Mouse (Mus musculus) forebrain, embryonic 14.5 days (tissue): ENCODE results near the gene Pakap. TPM values are rescaled to one million over a fixed set of nuclear protein-coding genes. Genes with fewer than 3 reads are reported as not detected.

Experiments
- ATAC-seq: fragments of 200-750 bp; cut with Nextera tagmentation; 2 replicates; pipeline ENCODE4 v1.8.0; 2017; ENCODE audit warnings: mild to moderate bottlenecking, moderate library complexity
- DNase-seq: peaks from one replicate; pipeline ENCODE4 v3.0.0-alpha.2; 2015; ENCODE audit warnings: low spot score
- H3K27ac ChIP-seq: fragments of 300-500 bp; sonication (generic); 2 replicates; pipeline ENCODE4 v1.5.1; 2014; ENCODE audit warnings: low read depth, mild to moderate bottlenecking, control low read depth, low read length, moderate library complexity
- H3K27me3 ChIP-seq: fragments of 300-500 bp; sonication (generic); replicated peaks from 2 replicates; pipeline ENCODE4 v1.6.1; 2014; ENCODE audit warnings: low read length, control low read depth, mixed read lengths; ENCODE audit not compliant: control insufficient read depth, insufficient read depth
- H3K36me3 ChIP-seq: fragments of 300-500 bp; sonication (generic); 2 replicates; pipeline ENCODE4 v1.6.1; 2014; ENCODE audit warnings: low read length, control low read depth; ENCODE audit not compliant: control insufficient read depth, insufficient read depth
- H3K4me1 ChIP-seq: fragments of 300-500 bp; sonication (generic); 2 replicates; pipeline ENCODE4 v1.6.1; 2014; ENCODE audit warnings: antibody characterized with exemption, low read length, control low read depth; ENCODE audit not compliant: control insufficient read depth, insufficient read depth
- H3K4me2 ChIP-seq: fragments of 300-500 bp; sonication (generic); 2 replicates; pipeline ENCODE4 v1.6.1; 2014; ENCODE audit warnings: mild to moderate bottlenecking, control low read depth, low read length
- H3K4me3 ChIP-seq: fragments of 300-500 bp; sonication (generic); 2 replicates; pipeline ENCODE4 v1.5.1; 2014; ENCODE audit warnings: low read depth, low read length, control low read depth
- H3K9ac ChIP-seq: fragments of 300-500 bp; sonication (generic); 2 replicates; pipeline ENCODE4 v1.6.1; 2014; ENCODE audit warnings: mild to moderate bottlenecking, low read length, control low read depth, moderate library complexity
- H3K9me3 ChIP-seq: fragments of 300-500 bp; sonication (generic); replicated peaks from 2 replicates; pipeline ENCODE4 v1.6.1; 2016; ENCODE audit warnings: low read length, control low read depth, mixed read lengths; ENCODE audit not compliant: control insufficient read depth
- WGBS: fragments of 180-500 bp; shearing (Covaris S2); extraction: QIAGEN DNeasy Blood & Tissue Kit; methylation state at CpG from one replicate; pipeline ENCODE4 v1.1.7; 2014; 5-methylcytosine and 5-hydroxymethylcytosine counted together
- polyA plus RNA-seq: library from polyadenylated mRNA; unstranded; fragments of >200 nt; fragmentation: Nextera tagmentation; extraction: Ambion mirVana; gene quantifications from 2 replicates; pipeline ENCODE4 v1.2.1, GENCODE M21; 2014

The Pakap gene
- polyA plus RNA-seq, 1 experiment from 2014 or later = 4.1 TPM

DNA sequence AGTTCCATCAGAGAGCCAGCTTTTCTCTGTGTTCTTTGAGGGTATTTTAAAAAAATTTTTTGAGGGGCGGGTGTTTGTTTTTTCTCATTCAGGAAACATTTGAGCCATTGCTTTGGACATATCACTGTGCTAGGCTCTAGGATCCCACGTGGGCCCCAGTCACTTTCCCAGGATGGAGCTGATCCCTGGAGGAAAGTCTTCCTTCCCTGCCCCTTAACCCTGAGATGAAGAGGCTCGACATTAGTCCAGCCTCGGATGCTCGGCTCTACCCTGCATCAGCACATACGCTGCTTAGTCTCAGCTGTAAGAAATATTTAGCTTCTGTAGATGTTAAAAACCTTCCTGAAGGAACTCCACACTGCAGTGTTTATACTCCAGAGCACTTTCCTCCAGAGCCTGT lies 327.9 kb downstream of the Pakap start:
- no peaks in the 10 kb centered on the region for H3K36me3 ChIP-seq
- H3K9me3 ChIP-seq = no peaks in the 10 kb centered on the region
- WGBS = 74% methylated on average over 6 of the region's 6 CpGs
- no peak overlapping the region for H3K4me3 ChIP-seq
- H3K4me1 ChIP-seq = no peaks in the 10 kb centered on the region
- no peak overlapping the region for H3K27ac ChIP-seq
- no peak overlapping the region for H3K4me2 ChIP-seq
- DNase-seq = no peak
- H3K27me3 ChIP-seq = no peaks in the 10 kb centered on the region
- H3K9ac ChIP-seq = no peak overlapping the region
- no peak for ATAC-seq

DNA sequence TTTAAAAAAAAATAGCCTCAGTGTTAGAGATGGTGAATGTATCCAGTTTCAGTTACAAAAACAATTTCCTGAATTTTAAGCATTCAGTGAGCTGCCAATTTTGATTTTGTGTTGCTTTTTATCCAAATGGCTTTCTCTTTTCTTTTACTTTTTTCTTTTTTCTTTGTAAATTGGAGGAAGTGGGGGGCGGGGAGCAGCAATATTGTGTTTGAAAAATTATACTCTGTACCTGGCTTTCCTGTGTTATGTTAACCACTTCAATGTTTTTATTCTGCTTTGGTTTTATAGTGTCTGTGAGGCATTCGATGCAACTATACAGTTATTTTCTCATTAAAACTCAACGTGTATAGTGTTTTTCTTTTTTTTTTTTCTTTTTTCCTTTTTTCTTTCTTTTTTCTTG lies 328.7 kb downstream of the Pakap start:
- no peak overlapping the region for H3K4me2 ChIP-seq
- no peaks in the 10 kb centered on the region for H3K4me1 ChIP-seq
- no peaks in the 10 kb centered on the region for H3K9me3 ChIP-seq
- no peak overlapping the region for H3K27ac ChIP-seq
- DNase-seq = no peak
- H3K9ac ChIP-seq = no peak overlapping the region
- ATAC-seq = no peak
- no peak overlapping the region for H3K4me3 ChIP-seq
- no peaks in the 10 kb centered on the region for H3K27me3 ChIP-seq
- no peaks in the 10 kb centered on the region for H3K36me3 ChIP-seq
- 52% methylated on average over 3 of the region's 3 CpGs for WGBS

DNA sequence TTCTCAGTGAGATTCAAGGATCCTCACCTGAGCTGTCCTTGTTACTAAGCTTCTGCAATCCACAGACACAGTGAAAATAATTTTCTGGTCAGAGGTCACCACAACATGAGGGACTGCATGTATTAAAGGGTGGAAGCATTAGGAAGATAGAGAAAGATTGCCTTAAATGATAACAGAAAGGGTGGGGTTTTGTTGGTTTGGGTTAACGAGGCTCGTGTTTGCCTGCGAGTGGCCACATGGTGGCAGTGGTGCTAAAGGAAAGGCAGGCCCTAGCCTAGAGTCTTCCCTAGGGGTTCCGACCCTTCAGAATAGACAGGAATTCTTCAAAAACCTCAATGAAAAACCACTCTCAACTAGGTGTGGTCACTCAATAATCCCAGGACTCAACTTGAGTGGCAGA lies 333.2 kb downstream of the Pakap start:
- H3K27ac ChIP-seq = no peak overlapping the region
- DNase-seq = peak; percentile 68
- no peaks in the 10 kb centered on the region for H3K36me3 ChIP-seq
- no peaks in the 10 kb centered on the region for H3K4me1 ChIP-seq
- no peak overlapping the region for H3K4me3 ChIP-seq
- H3K27me3 ChIP-seq = no peaks in the 10 kb centered on the region
- no peaks in the 10 kb centered on the region for H3K9me3 ChIP-seq
- H3K9ac ChIP-seq = no peak overlapping the region
- H3K4me2 ChIP-seq = no peak overlapping the region
- WGBS = 10% methylated on average over 4 of the region's 4 CpGs
- peak; percentile 66; the same call in 1 of the 2 replicates for ATAC-seq

DNA sequence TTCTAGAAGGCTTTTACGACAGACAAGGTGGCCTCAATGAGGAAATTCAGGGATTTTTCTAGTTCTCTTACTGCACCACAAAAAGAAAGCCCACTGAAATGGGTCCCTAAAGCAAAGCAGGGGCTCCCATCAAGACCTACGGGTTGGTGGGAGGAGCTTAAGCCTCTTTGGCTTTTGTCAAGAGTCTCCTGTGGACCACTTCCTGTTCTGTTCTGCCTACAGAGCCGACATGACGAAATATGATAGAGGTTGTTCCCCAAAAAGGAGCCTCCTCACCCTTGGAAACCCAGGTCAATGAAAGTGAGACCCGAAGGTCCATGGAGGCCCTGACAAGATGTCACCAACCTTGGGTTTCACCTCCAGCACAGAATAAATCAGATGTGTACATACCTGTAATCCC lies 334.6 kb downstream of the Pakap start:
- Histone ChIP-seq H3K27ac (no peak overlapping the region), H3K36me3 (no peaks in the 10 kb centered on the region), H3K4me3 (no peak overlapping the region), H3K4me2 (no peak overlapping the region), H3K4me1 (no peaks in the 10 kb centered on the region), H3K9me3 (no peaks in the 10 kb centered on the region), H3K9ac (no peak overlapping the region), H3K27me3 (no peaks in the 10 kb centered on the region)
- WGBS = 82% methylated on average over 5 of the region's 5 CpGs
- DNase-seq = no peak
- ATAC-seq = no peak

- no peak overlapping the region for H3K27ac ChIP-seq
- no peak overlapping the region for H3K9ac ChIP-seq
- H3K4me2 ChIP-seq = no peak overlapping the region
- no peaks in the 10 kb centered on the region for H3K36me3 ChIP-seq
- peak; percentile 63; the same call in 1 of the 2 replicates for ATAC-seq
- DNase-seq = peak; percentile 76
- 5% methylated on average over 5 of the region's 5 CpGs for WGBS
- H3K27me3 ChIP-seq = no peaks in the 10 kb centered on the region
- H3K4me3 ChIP-seq = no peak overlapping the region
- no peaks in the 10 kb centered on the region for H3K9me3 ChIP-seq
- H3K4me1 ChIP-seq = no peaks in the 10 kb centered on the region
Measured at GRCm38 (mm10) chr4:57904211-57904610, 336.2 kb downstream of the Pakap start.

- Histone ChIP-seq H3K9me3 (no peaks in the 10 kb centered on the region), H3K27me3 (no peaks in the 10 kb centered on the region), H3K27ac (no peak overlapping the region), H3K9ac (no peak overlapping the region), H3K4me2 (no peak overlapping the region), H3K4me1 (no peaks in the 10 kb centered on the region), H3K4me3 (no peak overlapping the region), H3K36me3 (no peaks in the 10 kb centered on the region)
- 26% methylated on average over 9 of the region's 9 CpGs for WGBS
- ATAC-seq = 0 out of 2 replicates have a peak, but pooled peaks have one; percentile 29
- DNase-seq = no peak
Measured at GRCm38 (mm10) chr4:57904638-57905037, 336.7 kb downstream of the Pakap start.

DNA sequence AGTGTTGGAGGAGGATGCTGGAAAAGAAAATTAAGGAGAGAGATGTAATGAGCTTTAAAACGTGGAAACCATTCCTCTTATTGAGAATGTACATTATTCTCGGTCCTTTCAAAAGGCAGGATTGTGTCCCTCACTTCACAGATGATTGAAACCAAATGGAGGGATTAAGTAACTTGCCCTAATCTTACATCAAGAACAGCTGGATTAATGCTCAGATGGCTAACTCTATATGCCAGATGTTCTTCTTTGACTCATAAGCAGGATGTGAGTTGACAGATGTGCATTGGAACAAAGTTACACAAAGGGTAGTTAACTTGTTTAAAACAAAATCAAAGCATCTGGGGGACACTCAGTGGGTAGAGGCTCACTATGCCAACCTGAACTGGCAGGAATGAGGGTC lies 338.7 kb downstream of the Pakap start:
- Histone ChIP-seq H3K27me3 (no peaks in the 10 kb centered on the region), H3K4me2 (no peak overlapping the region), H3K4me3 (no peak overlapping the region), H3K27ac (no peak overlapping the region), H3K36me3 (no peaks in the 10 kb centered on the region), H3K9me3 (no peaks in the 10 kb centered on the region), H3K4me1 (no peaks in the 10 kb centered on the region), H3K9ac (no peak overlapping the region)
- DNase-seq (no peak), ATAC-seq (no peak)
- WGBS = 15% methylated on average over 2 of the region's 2 CpGs

- H3K4me2 ChIP-seq = no peak overlapping the region
- no peak for ATAC-seq
- no peak overlapping the region for H3K27ac ChIP-seq
- WGBS = 85% methylated on average over 6 of the region's 6 CpGs
- no peaks in the 10 kb centered on the region for H3K9me3 ChIP-seq
- no peaks in the 10 kb centered on the region for H3K36me3 ChIP-seq
- no peak for DNase-seq
- no peak overlapping the region for H3K9ac ChIP-seq
- H3K27me3 ChIP-seq = no peaks in the 10 kb centered on the region
- H3K4me3 ChIP-seq = no peak overlapping the region
- no peaks in the 10 kb centered on the region for H3K4me1 ChIP-seq
Measured at GRCm38 (mm10) chr4:57908860-57909259, 340.9 kb downstream of the Pakap start.

DNA sequence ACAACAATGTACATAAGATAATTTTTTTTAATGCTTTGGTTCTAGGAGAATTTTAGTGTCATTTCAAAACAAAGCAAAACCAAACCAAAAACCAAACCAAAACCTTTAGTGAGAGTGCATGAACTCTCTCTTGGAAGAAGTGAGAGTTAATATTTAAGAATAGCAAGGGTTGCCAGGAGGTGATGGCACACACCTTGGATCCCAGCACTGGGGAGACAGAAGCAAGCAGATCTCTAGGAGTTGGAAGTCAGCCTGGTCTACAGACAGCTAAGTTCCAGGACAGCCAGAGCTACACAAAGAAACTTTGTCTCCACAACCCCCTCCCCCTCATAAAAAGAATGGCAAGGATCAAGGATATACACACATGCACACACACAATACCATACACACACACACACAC lies 345.0 kb downstream of the Pakap start:
- no peak for ATAC-seq

More for the DNA sequence above, 345.0 kb downstream of the Pakap start:
- no peaks in the 10 kb centered on the region for H3K36me3 ChIP-seq
- H3K4me2 ChIP-seq = no peak overlapping the region
- H3K27ac ChIP-seq = no peak overlapping the region
- H3K9ac ChIP-seq = no peak overlapping the region
- H3K27me3 ChIP-seq = no peaks in the 10 kb centered on the region
- DNase-seq = no peak
- no peaks in the 10 kb centered on the region for H3K9me3 ChIP-seq
- H3K4me3 ChIP-seq = no peak overlapping the region
- H3K4me1 ChIP-seq = peaks cover 4% of the 10 kb centered on the region; the same call in 1 of the 2 replicates
